Mouse (Mus musculus) cerebellum, postnatal 4 days (tissue): Measurements from ENCODE around the gene Rtp3.

Experiments used
- DNase-seq, 2 experiments: peaks; one replicate each; pipeline ENCODE4 v3.0.0; 2022; ENCODE audit warnings: low spot score in 2 of 2, mixed read lengths in 1 of 2

Rtp3 gene

DNA sequence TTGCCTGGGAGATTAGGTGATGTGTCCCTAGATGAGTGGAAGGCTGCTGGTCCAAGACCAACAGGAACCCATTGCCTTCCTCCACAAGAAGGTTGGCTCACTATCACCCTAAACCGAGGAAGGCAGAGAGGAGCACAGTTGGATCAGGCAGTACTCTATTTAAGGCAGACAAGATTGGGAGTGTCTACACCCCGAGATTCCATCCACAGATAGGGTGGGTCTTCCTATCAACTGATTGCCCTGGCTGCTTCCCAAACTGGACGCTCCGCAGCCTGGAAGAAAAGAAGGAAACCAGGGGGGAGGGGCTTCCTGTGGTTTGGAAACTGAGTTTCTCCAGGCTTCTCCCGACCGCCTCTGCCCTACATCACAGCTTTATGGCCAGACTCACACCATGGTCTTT, at the start of gene Rtp3:
Gene Rtp3 (minus strand): TSS at position 380 of the 400 bp plus-strand sequence.
- DNase-seq: no peak

DNA sequence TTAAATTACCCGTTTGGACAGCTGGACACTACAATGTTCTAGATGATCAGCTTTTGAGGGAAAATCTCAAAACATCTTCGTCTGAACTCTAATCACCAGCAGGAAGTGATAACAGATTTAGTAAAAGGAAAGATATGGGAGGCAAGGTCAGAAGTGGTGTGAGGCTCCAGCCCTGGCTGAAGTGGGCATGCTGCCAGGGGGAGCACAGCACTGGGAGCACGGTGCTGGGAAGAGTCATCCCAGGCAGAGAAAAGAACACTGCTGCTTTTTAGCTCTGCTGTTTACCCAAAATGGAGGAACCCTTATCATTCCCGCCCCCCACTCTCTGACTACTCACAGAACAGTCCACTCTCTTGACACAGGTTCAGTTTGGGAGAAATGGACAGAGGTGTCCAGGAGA, 49.6 kb upstream of the Rtp3 start:
- DNase-seq: peak in 1 of 2 experiments; percentile 26

- DNase-seq: no peak
These were observed 43.3 kb upstream of the Rtp3 start for GRCm38 (mm10) chr9:111033717-111034116.

- no peak for DNase-seq
These were observed 36.4 kb upstream of the Rtp3 start for GRCm38 (mm10) chr9:111026791-111027190.

GRCm38 (mm10) chr9:111019022-111019421, 28.6 kb upstream of the Rtp3 start, which contains the start of gene Ltf:
Gene Ltf, plus strand, starts transcription at chr9:111019271.
- DNase-seq: no peak

DNA sequence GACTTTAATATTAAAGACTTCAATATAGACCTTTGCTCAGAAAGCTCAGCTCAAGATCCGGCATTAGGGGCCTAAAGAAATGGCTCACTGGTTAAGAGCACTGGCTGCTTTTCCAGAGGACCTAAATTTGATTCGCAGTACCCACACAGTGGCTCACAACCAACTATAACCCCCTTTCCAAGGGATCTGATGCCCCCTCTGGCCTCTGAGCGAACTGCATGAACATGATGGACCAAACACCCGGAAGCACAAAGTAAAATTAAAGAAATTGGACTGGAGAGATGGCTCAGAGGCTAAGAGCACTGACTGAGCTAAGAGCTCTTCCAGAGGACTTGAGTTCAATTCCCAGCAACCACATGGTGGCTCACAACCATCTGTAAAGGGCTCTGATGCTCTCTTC, 25.3 kb upstream of the Rtp3 start:
- DNase-seq: no peak

DNA sequence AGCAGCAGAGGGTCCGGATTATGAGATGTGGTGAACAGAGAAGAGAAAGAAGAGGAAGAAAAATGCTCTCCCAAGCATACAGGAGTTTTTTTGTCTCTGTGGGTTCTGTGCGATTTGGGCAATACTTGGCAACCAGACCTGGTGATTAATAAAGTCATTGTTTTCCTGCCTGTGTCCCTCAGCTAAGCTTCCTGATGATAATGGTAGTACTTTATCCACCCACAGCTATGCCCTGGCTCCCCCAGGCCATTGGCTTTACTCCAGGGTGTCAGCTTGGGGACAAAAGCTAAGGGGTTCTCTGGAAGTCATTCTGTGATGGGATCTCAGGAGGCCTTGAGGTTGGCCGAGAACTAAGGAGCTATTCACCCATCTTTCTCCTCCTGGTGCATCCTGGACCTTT, 21.7 kb upstream of the Rtp3 start:
- DNase-seq: no peak

DNA sequence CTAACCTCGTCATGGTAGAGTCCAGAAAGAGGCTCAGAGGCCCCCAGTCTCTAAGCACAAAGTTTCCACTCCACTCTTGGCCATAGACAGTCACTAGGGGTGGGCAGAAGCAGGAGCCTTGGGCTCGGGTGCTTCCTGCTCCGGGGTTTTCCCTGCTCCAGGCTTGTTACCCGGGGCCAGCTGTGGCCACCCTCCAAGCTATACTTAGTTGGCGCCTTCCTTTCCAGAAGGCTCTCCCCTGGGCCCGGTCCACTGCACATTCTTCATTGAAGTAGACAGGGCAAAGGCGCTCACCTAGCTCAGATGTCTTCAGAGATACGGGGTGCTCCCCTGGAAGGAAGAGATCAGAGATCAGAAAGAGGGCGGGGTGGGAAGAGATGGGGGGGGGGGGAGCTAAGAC, 21.2 kb upstream of the Rtp3 start:
- no peak for DNase-seq

- no peak for DNase-seq
These were observed 19.4 kb upstream of the Rtp3 start for GRCm38 (mm10) chr9:111009763-111010162.

- DNase-seq: no peak
These were observed 16.2 kb upstream of the Rtp3 start for GRCm38 (mm10) chr9:111006544-111006943.

DNA sequence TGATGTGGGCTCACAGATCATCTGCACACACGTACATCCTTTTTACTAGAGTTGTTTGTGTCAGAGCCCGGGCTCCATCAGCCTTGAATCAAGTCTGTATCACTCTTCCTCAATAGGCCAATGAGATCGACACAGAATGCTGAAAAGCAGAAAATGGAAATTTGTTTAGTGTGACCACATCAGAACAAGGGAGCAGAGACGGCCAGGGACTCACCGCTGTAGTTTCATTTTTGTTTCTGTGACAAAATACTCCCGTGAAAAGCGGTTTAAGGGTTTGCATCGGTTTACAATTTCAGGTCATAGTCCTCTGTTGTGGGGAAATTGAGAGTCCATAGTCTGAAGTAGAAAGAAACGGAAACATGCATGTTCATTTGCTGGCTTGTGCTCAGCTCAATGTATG, 12.9 kb upstream of the Rtp3 start:
- no peak for DNase-seq

- DNase-seq: no peak
These were observed 11.2 kb upstream of the Rtp3 start for GRCm38 (mm10) chr9:111001621-111002020.

GRCm38 (mm10) chr9:110999856-111000255, 9.5 kb upstream of the Rtp3 start:
- no peak for DNase-seq

DNA sequence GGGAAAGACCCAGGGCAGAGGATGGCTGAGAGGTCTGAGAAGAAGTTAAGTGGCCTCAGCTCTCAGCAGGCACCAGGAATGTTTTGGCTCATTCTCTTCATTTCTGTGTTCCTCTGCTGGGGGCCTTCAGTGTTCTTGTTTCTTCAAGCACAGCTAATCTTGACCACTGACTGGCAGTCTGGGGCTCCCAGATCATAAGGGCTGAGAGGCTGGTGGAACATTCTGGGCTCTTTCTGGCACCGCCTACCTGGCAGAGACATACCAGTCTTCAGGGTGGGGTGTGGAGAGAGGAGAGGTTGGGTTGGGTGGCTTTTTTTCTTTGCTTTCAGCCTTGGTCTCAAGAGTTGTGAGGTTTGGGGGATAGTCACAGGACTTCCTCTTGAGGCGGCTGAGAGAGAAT, 8.7 kb upstream of the Rtp3 start:
- no peak for DNase-seq

GRCm38 (mm10) chr9:110997245-110997644, 6.9 kb upstream of the Rtp3 start:
- DNase-seq: peak in 1 of 2 experiments; percentile 70

- peak in 1 of 2 experiments; percentile 43 for DNase-seq
These were observed 4.4 kb upstream of the Rtp3 start for GRCm38 (mm10) chr9:110994716-110995172.

DNA sequence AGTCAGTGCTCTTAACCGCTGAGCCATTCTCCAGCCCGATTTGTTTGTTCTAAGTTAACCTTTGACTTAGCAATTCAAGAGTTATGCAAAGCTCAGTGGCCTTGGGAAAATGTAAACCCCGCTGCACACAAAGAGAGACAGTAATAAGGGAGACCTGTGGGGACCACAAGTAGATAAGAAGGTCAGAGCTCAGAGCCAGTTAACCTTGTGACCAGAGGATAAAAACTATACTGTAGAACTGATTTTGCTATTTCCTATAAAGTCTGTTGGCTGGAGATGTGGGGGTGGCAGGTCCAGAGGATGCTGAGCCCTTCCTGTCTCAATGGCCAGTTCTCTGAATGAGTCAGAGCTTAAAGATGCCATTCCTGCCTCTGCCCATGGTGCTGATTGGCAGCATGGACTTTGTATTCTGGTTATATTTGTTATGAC, 2.9 kb upstream of the Rtp3 start:
- no peak for DNase-seq

GRCm38 (mm10) chr9:110989543-110989942, 840 bp downstream of the Rtp3 start:
- no peak for DNase-seq

- no peak for DNase-seq
These were observed 1.2 kb downstream of the Rtp3 start for GRCm38 (mm10) chr9:110989141-110989540.

DNA sequence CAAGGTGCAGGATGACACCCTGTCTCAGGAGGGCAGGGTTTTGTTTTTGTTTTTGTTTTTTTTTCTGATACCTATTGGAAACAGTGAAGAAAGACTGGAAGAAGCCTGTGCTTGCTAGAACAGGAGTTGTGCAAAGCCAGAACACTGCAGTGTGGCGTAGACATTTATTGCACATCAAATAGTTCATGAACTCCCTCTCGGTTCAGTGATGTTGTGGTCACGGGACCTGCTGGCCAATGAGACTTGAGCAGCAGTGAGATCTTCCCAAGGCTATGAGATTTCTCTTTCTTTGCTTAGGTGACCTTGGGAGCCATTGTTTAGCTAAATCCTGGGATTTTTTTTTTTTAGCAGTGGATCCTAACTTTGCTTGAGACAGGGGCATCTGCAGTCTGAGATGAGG, 2.3 kb downstream of the Rtp3 start:
- DNase-seq: no peak

- no peak for DNase-seq
These were observed 3.1 kb downstream of the Rtp3 start for GRCm38 (mm10) chr9:110987331-110987730.

DNA sequence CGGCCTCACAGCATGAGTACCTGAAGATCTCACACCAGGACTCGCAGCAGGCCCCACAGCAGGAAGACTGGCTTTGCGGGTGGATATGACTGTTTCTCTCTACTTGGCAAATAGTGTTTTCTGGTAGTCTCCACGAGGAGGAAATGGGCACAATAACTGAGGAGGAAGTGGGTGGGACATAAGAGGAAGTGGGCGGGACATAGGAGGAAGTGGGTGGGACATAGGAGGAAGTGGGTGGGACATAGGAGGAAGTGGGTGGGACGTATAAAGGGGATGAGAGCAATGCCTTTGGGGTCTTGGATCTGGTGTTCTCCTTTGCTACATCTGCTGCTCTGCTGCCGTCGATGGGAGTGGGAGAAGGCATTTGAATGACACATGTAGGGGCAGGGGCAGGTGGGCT, 4.4 kb downstream of the Rtp3 start:
- no peak for DNase-seq

DNA sequence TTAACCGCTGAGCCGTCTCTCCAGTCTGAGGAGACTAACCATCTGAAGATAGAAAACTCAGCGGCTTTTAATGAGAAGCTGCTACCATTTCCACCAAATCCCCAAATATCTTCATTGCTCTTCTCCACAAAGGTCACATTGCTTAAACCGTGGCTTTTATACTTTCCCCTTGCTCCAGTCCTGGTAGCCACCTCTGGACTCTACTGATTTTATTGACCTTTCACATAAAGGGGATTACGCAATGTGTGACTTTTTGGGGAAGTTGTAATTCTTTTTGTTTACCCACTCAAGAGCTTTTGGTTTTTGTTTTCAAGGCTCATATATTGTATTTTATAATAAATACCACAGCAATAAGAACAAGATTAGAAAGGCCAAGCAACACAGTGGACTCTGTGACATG, 4.8 kb downstream of the Rtp3 start:
- no peak for DNase-seq

DNA sequence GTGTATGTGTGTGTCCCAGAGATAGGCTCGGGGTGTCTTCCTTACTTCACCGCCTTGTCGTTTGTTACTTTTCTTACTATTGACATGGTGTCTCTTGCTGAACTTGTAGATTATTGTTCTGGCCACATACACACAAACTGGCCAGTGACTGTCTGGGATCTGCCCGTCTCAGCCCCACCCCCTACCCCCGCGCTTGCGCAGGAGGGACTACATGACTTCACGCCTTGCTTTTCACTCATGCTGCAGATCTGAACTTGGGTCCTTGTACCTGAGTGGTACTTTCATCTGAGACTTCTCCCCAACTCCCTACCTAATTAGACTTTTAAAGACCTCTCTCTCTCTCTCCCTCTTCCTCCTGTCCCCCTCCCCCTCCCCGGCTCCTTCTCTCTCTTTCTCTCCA, 6.3 kb downstream of the Rtp3 start:
- DNase-seq: no peak

- no peak for DNase-seq
These were observed 8.0 kb downstream of the Rtp3 start for GRCm38 (mm10) chr9:110982351-110982750.
